Mouse (Mus musculus) heart, postnatal 10 days (tissue): ENCODE measurements around the gene Ncam1. TPM values are rescaled to one million over a fixed set of nuclear protein-coding genes. Genes with fewer than 3 reads are reported as not detected.

Experiments used
- DNase-seq, 2 experiments: peaks; one replicate each; pipeline ENCODE4 v3.0.0; 2021
- intact Hi-C: fragments of 180-260 bp; cut with DNase I; formaldehyde crosslinking; loops from one replicate; pipeline ENCODE4 v1.15.1; 2025
- total RNA-seq, 2 experiments: library from RNA; stranded (reverse); gene quantifications; 2 replicates each; pipeline ENCODE4 v1.2.3; 2021

The Ncam1 gene
- total RNA-seq, 2 experiments from 2014 or later: 28.3 to 29.5 TPM

DNA sequence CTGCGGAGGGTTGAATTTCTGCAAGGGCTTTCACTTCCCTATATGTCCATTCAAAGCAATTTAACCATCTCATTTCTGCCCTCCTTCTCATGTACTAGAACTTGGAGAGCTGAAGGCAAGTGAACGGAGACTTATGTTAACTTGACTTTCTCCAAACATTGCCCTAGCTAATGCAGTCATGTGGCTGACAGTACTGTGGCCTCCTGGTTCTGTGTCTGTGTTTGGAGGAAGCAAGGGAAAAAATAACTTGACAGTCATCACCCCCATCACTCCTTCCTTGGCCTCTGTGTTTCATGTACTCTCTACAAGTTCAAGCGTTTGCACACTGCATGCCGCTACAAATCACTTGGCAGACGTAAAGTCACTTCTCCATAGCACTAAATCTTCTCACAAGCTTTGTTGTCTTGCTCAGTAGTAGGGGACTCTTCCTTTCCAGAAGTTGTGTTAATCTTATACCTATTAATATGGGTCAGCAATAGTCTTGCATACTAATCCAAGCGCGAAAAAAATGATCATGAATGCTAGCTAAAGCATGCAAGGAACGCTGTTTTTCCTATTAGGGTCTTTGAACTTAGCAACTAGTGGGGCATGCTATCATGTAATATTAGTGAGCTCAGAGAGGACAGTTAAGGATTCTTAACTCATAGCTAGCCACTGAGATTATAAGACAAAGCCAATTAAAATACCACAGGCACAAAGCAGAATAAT is 115.0 kb downstream of the Ncam1 start:
- intact Hi-C loops: no loop called here
- no peak for DNase-seq

GRCm38 (mm10) chr9:49681848-49682469 is 116.8 kb downstream of the Ncam1 start:
- intact Hi-C loops: no loop called here
- no peak for DNase-seq

GRCm38 (mm10) chr9:49679270-49679669 is 119.5 kb downstream of the Ncam1 start:
- intact Hi-C loops: no loop called here
- DNase-seq: no peak

DNA sequence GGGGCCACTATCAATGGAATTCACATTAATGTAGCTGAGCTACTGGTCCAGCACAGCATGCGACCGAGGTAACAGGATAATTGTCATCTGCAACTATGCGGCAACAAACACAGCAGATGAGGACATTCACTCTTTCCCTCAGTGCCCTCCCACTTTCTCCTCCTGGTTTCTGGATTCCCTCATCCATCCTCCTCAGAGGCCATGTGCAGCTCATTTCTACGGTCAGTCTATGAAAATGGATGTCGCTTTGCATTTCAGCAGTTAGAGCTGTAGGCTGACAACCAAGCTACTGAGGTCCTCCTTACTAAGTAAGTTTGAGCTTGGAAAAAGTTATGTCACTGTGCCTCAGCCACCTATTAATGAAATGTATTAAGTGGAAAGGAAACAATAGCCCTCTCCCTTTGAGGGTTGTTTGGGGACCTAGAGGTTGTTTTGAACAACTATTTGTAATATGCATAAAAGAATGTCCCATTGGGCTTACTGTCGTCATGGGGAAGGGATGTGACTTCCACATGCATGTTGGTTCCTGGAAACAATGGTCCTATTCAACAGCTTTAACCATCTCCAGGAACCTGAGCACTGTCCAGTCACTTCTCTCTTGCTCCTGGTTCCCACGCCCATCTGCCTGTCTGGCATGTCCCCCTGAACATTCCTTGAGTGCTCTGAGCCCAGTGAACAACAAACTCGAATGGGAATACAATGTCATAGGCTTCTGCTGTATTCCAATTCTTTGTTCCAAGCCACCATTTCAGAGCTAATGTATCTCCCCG is 122.8 kb downstream of the Ncam1 start:
- intact Hi-C loops: no loop called here
- DNase-seq: no peak

DNA sequence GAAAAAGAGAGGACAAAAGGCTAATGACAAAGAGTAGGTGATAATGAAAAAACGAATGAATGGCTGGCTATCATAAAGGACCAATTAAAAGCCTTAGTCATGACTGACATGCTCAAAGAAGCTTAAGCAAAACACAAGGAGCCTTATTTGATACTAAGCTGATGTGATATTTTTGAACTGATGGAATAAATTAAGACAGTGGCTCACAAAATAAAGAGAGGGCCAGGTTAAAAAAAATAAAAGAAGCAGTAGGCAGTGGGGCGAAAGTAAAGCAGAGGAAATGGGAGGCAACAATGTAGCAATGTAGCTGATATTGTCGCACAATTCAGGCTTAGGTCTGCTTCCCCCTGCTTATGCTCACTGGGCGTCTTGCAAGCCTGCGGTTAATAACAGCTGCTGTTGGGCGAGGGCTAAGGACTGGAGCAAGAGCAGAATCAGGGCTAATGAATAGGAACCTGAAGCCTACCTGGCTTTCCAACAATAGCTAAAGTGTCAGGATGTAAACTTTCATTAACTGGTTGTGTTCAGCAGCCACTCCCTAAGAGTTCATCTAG is 126.0 kb downstream of the Ncam1 start:
- DNase-seq: no peak
- intact Hi-C loops: no loop called here

DNA sequence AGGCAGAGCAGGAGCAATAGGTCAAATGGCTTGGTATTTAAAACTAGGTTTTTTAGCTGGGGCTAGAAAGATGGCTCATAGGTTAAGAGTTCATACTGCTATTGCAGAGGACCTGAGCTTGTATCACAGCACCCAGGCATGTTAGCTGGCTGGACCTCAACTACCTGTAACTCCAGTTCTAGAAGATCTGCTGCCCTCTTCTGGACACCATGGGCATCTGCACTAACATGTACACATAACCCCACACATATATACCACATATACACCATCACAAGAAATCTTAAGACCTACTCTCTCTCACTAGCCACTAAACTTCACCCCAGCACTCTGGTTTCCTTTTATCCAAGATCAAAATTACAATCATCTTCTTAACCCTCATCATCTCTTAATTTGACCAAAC is 131.7 kb downstream of the Ncam1 start:
- DNase-seq: no peak
- intact Hi-C loops: no loop called here

GRCm38 (mm10) chr9:49665361-49665760 is 133.4 kb downstream of the Ncam1 start:
- no peak for DNase-seq
- intact Hi-C loops: no loop called here

GRCm38 (mm10) chr9:49663927-49664320 is 134.8 kb downstream of the Ncam1 start:
- intact Hi-C loops: loop anchor here (5.0 kb wide), 1 partner anchor 508 kb away; no protein-coding TSS in a partner anchor
- DNase-seq: no peak

- intact Hi-C loops: loop anchor here (5.0 kb wide), 1 partner anchor 509 kb away; no protein-coding TSS in a partner anchor
- peak; percentile 18 to 40 for DNase-seq
Measured at GRCm38 (mm10) chr9:49662958-49663926, 135.5 kb downstream of the Ncam1 start.

- DNase-seq: no peak
- intact Hi-C loops: loop anchor here (5.0 kb wide), 1 partner anchor 511 kb away; no protein-coding TSS in a partner anchor
Measured at GRCm38 (mm10) chr9:49661480-49661879, 137.2 kb downstream of the Ncam1 start.

DNA sequence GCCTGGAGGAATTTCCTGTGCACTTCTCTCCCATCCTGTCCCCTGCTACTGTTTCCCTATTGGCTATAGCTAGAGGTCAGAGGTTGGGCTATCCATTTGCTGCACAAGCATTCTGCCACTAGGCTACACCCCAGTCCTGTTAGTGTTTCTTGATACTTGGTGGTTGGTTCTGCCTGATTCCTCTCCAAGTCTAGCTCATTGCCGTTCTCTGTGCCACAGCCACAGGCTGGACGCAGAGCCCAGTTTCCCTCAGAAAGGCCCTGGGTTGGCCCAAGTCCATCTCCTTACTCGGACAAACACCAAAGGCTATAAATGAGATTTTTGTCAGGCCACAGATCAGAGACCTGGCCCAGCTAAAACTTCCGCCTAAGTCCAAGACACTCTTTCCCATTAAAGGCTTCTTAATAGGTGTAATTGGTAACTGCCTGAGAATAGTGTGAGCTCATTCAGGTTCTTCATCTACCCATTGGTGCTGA is 140.3 kb downstream of the Ncam1 start:
- intact Hi-C loops: no loop called here
- DNase-seq: no peak

GRCm38 (mm10) chr9:49654470-49654869 is 144.3 kb downstream of the Ncam1 start:
- intact Hi-C loops: no loop called here
- DNase-seq: no peak

- intact Hi-C loops: no loop called here
- DNase-seq: no peak
Measured at GRCm38 (mm10) chr9:49653478-49654245, 145.1 kb downstream of the Ncam1 start.

DNA sequence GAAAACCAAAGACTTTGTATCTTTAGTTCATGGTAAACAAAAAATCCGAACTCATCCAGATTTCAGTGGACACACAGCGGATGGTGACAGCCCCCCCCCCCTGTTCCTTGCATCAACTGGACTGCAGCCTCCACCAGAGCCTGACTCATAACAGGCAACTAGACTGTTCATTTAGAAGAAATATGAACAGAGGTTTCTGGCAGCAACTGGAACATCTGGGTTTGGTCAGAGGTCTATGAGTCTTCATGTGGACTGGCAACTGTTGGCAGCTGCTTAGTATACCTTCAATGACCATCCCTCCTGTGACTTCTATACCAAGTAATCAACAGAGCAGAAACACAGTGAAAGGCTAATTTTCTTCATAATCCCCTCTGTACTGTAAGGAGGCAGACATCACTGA is 154.4 kb downstream of the Ncam1 start:
- DNase-seq: no peak
- intact Hi-C loops: no loop called here

DNA sequence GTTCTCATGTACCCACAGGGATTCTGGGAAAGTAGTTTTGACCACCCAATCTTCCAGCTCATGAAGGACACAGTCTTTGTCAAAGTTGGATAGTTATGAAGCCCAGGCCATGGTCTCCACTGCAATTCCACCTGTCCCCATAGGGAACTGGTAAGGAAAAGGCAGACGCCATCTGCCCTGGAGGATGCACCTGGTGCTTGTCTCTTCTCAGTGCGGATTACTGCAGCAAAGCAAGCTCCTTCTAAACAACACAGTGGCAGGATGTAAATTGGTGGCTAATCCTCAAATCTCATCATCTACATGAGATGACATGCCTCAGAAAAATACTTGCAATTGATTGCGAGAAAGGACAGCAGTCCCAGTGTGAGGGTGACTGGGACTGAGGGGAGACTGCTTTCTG is 158.0 kb downstream of the Ncam1 start:
- intact Hi-C loops: no loop called here
- DNase-seq: no peak

- intact Hi-C loops: no loop called here
- DNase-seq: no peak
Measured at GRCm38 (mm10) chr9:49640142-49640541, 158.6 kb downstream of the Ncam1 start.

GRCm38 (mm10) chr9:49637955-49638354 is 160.8 kb downstream of the Ncam1 start:
- DNase-seq: no peak
- intact Hi-C loops: no loop called here

- no peak for DNase-seq
- intact Hi-C loops: no loop called here
Measured at GRCm38 (mm10) chr9:49635668-49636326, 162.9 kb downstream of the Ncam1 start.

- no peak for DNase-seq
- intact Hi-C loops: no loop called here
Measured at GRCm38 (mm10) chr9:49632591-49632990, 166.1 kb downstream of the Ncam1 start.
